ENCODE assay signal across 41 mouse cellular contexts in the genomic region with DNA sequence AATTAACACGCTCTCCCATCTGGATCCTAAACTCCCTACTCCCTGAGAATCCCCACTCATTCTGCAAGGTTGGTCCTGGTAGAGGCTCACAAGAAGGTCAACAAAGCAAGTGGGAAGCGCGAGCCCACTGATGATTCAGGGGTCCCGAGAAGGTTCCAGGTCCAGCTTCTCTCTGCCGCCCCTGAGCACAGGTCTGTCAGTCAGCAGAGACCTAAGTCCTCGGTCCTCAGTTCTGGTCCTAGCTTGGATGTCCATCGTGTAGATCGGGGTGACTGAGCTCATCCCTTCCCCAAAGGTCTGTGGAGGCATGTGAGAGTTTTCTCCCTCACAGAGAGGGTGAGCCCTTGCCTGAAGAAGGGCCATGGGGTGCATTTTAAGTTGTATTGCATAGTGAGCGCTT. TPM values are rescaled to one million over a fixed set of nuclear protein-coding genes. Genes with fewer than 3 reads are reported as not detected.
"Had no signal": no experiment of that assay in that cellular context is flagged by ENCODE, and none has a peak within 500 bp of the region (broad histone marks: within the 10 kb centered on the region; RNA-seq: fewer than 3 reads in every experiment).

No protein-coding gene starts in this region.

- ATAC-seq: hindbrain, postnatal 0 days; intestine, embryonic 15.5 days; liver, embryonic 12.5 days had no signal

- H3K36me3 ChIP-seq: heart, embryonic 12.5 days; hindbrain, embryonic 13.5 days; hindbrain, embryonic 15.5 days; intestine, embryonic 15.5 days; kidney, embryonic 15.5 days; limb, embryonic 13.5 days; limb, embryonic 15.5 days; liver, embryonic 12.5 days had no signal

- H3K27me3 ChIP-seq: hindbrain, embryonic 15.5 days had no signal

- H3K4me1 ChIP-seq: heart, embryonic 12.5 days; limb, embryonic 13.5 days had no signal

- H3K27ac ChIP-seq: hindbrain, embryonic 13.5 days; hindbrain, embryonic 15.5 days; hindbrain, postnatal 0 days; intestine, embryonic 15.5 days; kidney, embryonic 15.5 days; kidney, postnatal 0 days; limb, embryonic 13.5 days; limb, embryonic 15.5 days; liver, embryonic 12.5 days; liver, embryonic 14.5 days had no signal

- H3K4me3 ChIP-seq: heart, embryonic 12.5 days; hindbrain, embryonic 13.5 days; hindbrain, embryonic 15.5 days; intestine, embryonic 15.5 days; kidney, embryonic 15.5 days; limb, embryonic 13.5 days; limb, embryonic 15.5 days; liver, embryonic 12.5 days had no signal

- DNase-seq: gastrocnemius, postnatal 14 days; gastrocnemius, postnatal 36 days; heart, adult 18-20 months; heart, postnatal 14 days; heart, postnatal 36 days; kidney, adult 11 months; kidney, adult 2 months; kidney, adult 9 months; kidney, postnatal 14 days; kidney, postnatal 36 days; layer of hippocampus, adult 9-11 months; layer of hippocampus, postnatal 36 days; left cerebral cortex, postnatal 4 days had no signal

- H3K9me3 ChIP-seq: heart, embryonic 12.5 days; hindbrain, embryonic 13.5 days; hindbrain, embryonic 15.5 days; intestine, embryonic 15.5 days; kidney, embryonic 15.5 days; limb, embryonic 13.5 days; limb, embryonic 15.5 days; liver, embryonic 12.5 days had no signal

- H3K4me2 ChIP-seq: heart, embryonic 12.5 days; hindbrain, embryonic 13.5 days; hindbrain, embryonic 15.5 days; intestine, embryonic 15.5 days; kidney, embryonic 15.5 days; limb, embryonic 13.5 days; limb, embryonic 15.5 days; liver, embryonic 12.5 days had no signal

- H3K9ac ChIP-seq: heart, embryonic 12.5 days; hindbrain, embryonic 13.5 days; hindbrain, embryonic 15.5 days; intestine, embryonic 15.5 days; kidney, embryonic 15.5 days; limb, embryonic 13.5 days; limb, embryonic 15.5 days; liver, embryonic 12.5 days; liver, embryonic 14.5 days had no signal

RNA-seq across cellular contexts. Expression of a gene that starts 8.7 kb away (rescaled TPM):
- total RNA-seq: gastrocnemius, adult 18-20 months; gastrocnemius, adult 8-10 months; gastrocnemius, postnatal 14 days; gastrocnemius, postnatal 36 days; heart, adult 18-20 months; heart, postnatal 14 days; heart, postnatal 36 days; hematopoietic stem cell, adult 5-6 weeks; hindbrain, postnatal 0 days; layer of hippocampus, adult 18-20 months; layer of hippocampus, adult 8-10 months; layer of hippocampus, postnatal 14 days; layer of hippocampus, postnatal 36 days; left cerebral cortex, adult 18-20 months; left cerebral cortex, adult 8-10 months; left cerebral cortex, postnatal 10 days; left cerebral cortex, postnatal 25 days; left cerebral cortex, postnatal 4 days; liver, adult 2 months had no signal
- polyA plus RNA-seq: gonadal fat pad, adult 2 months; heart, embryonic 12.5 days; heart, embryonic 14.5 days; heart, embryonic 16.5 days; hindbrain, embryonic 11.5 days; kidney, adult 2 months; kidney, postnatal 0 days; large intestine, adult 2 months; limb, embryonic 13.5 days; liver, adult 2 months; liver, embryonic 12.5 days; liver, embryonic 14.5 days had no signal

RNA-seq across cellular contexts. Expression of a gene that starts 20.0 kb away (rescaled TPM):
- total RNA-seq: gastrocnemius, adult 18-20 months; gastrocnemius, adult 8-10 months; gastrocnemius, postnatal 14 days; gastrocnemius, postnatal 36 days; heart, adult 18-20 months; heart, postnatal 14 days; heart, postnatal 36 days; hematopoietic stem cell, adult 5-6 weeks; hindbrain, postnatal 0 days; layer of hippocampus, adult 18-20 months; layer of hippocampus, adult 8-10 months; layer of hippocampus, postnatal 14 days; layer of hippocampus, postnatal 36 days; left cerebral cortex, adult 18-20 months; left cerebral cortex, adult 8-10 months; left cerebral cortex, postnatal 10 days; left cerebral cortex, postnatal 25 days; left cerebral cortex, postnatal 4 days; liver, adult 2 months had no signal
- polyA plus RNA-seq: gonadal fat pad, adult 2 months; intestine, embryonic 15.5 days; kidney, adult 2 months; large intestine, adult 2 months; liver, adult 2 months had no signal

RNA-seq across cellular contexts. Expression of a gene that starts 26.5 kb away (rescaled TPM):
- total RNA-seq: gastrocnemius, adult 18-20 months; gastrocnemius, adult 8-10 months; gastrocnemius, postnatal 14 days; gastrocnemius, postnatal 36 days; heart, adult 18-20 months; heart, postnatal 14 days; heart, postnatal 36 days; hematopoietic stem cell, adult 5-6 weeks; hindbrain, postnatal 0 days; layer of hippocampus, adult 18-20 months; layer of hippocampus, adult 8-10 months; layer of hippocampus, postnatal 14 days; layer of hippocampus, postnatal 36 days; left cerebral cortex, adult 18-20 months; left cerebral cortex, adult 8-10 months; left cerebral cortex, postnatal 10 days; left cerebral cortex, postnatal 25 days; left cerebral cortex, postnatal 4 days; liver, adult 2 months had no signal
- polyA plus RNA-seq: gonadal fat pad, adult 2 months; heart, embryonic 12.5 days; heart, embryonic 14.5 days; heart, embryonic 16.5 days; hindbrain, embryonic 11.5 days; hindbrain, embryonic 13.5 days; hindbrain, embryonic 15.5 days; hindbrain, postnatal 0 days; intestine, embryonic 15.5 days; kidney, adult 2 months; kidney, embryonic 15.5 days; kidney, postnatal 0 days; large intestine, adult 2 months; limb, embryonic 11.5 days; limb, embryonic 13.5 days; limb, embryonic 15.5 days; liver, adult 2 months; liver, embryonic 12.5 days; liver, embryonic 14.5 days had no signal

RNA-seq across cellular contexts. Expression of a gene that starts 26.6 kb away (rescaled TPM):
- total RNA-seq: gastrocnemius, adult 18-20 months; gastrocnemius, adult 8-10 months; gastrocnemius, postnatal 14 days; gastrocnemius, postnatal 36 days; heart, adult 18-20 months; heart, postnatal 14 days; heart, postnatal 36 days; hematopoietic stem cell, adult 5-6 weeks; hindbrain, postnatal 0 days; layer of hippocampus, adult 18-20 months; layer of hippocampus, adult 8-10 months; layer of hippocampus, postnatal 14 days; layer of hippocampus, postnatal 36 days; left cerebral cortex, adult 18-20 months; left cerebral cortex, adult 8-10 months; left cerebral cortex, postnatal 10 days; left cerebral cortex, postnatal 25 days; left cerebral cortex, postnatal 4 days; liver, adult 2 months had no signal
- polyA plus RNA-seq: kidney, adult 2 months; kidney, postnatal 0 days; large intestine, adult 2 months; liver, adult 2 months had no signal

RNA-seq across cellular contexts. Expression of a gene that starts 32.6 kb away (rescaled TPM):
- total RNA-seq: gastrocnemius, adult 18-20 months; gastrocnemius, adult 8-10 months; gastrocnemius, postnatal 14 days; gastrocnemius, postnatal 36 days; heart, adult 18-20 months; heart, postnatal 14 days; heart, postnatal 36 days; hematopoietic stem cell, adult 5-6 weeks; hindbrain, postnatal 0 days; layer of hippocampus, adult 18-20 months; layer of hippocampus, adult 8-10 months; layer of hippocampus, postnatal 14 days; layer of hippocampus, postnatal 36 days; left cerebral cortex, adult 18-20 months; left cerebral cortex, adult 8-10 months; left cerebral cortex, postnatal 10 days; left cerebral cortex, postnatal 25 days; left cerebral cortex, postnatal 4 days; liver, adult 2 months had no signal
- polyA plus RNA-seq: gonadal fat pad, adult 2 months; heart, embryonic 12.5 days; heart, embryonic 14.5 days; heart, embryonic 16.5 days; hindbrain, embryonic 11.5 days; hindbrain, embryonic 13.5 days; hindbrain, embryonic 15.5 days; hindbrain, postnatal 0 days; intestine, embryonic 15.5 days; kidney, adult 2 months; kidney, embryonic 15.5 days; kidney, postnatal 0 days; large intestine, adult 2 months; limb, embryonic 11.5 days; limb, embryonic 13.5 days; limb, embryonic 15.5 days; liver, adult 2 months; liver, embryonic 12.5 days; liver, embryonic 14.5 days had no signal
